Mouse (Mus musculus) lung, postnatal 4 days (tissue): ENCODE measurements at regions not wholly inside any gene's neighbourhood (a gene's known extent, or its start where the extent isn't known, plus 50 kb on each side); places are given as distances from the start of the nearest gene placed in this dataset.
"Not testable (repeated sequence)": the region's sequence is repeated elsewhere in the genome, so short reads cannot be mapped to it uniquely, and the experiment has no call there.

ENCODE experiments used
- DNase-seq, 2 experiments: peaks; one replicate each; pipeline ENCODE4 v3.0.0; 2021

DNA sequence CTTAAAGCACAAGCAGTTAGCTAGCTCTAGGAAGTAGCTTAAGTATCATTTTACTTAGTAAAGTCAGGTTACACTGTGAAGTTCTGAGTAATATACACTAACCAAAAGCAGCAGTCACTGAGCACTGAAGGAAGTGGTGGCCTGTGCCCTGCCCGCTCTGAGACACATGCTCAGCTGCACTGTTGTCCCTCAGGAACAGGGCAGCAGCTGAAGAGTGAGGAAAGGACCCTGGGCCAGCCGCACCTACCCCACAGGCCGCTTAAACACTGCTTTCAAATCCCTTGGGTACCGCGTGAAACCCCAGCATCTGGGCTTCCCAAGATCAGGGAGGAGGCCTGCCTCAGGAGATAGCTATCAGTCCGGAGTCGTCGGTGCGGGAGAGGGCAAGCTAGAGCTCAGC is 385.1 kb downstream of the Gm8797 start:
- DNase-seq: not testable (repeated sequence)

DNA sequence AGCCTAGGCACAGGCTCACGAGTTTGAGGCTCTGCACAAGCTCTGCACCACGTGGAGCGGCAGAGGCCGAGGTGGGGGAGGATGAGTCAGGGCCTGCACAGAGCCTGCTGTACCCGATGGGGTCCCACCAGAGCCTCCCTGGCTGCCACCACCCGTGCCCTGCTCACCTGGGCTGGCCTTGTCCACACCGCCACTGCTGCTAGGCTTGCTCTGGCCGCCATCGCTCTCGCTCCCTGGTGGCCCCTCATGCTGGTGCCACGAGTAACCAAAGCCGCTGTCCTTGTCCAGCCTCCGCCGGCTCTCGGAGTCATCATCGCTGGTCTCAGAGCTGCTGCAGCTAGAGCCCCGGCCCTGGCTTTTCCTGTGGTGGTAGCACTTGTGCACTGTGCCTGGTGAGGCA is 386.8 kb downstream of the Gm8797 start:
- no peak for DNase-seq

DNA sequence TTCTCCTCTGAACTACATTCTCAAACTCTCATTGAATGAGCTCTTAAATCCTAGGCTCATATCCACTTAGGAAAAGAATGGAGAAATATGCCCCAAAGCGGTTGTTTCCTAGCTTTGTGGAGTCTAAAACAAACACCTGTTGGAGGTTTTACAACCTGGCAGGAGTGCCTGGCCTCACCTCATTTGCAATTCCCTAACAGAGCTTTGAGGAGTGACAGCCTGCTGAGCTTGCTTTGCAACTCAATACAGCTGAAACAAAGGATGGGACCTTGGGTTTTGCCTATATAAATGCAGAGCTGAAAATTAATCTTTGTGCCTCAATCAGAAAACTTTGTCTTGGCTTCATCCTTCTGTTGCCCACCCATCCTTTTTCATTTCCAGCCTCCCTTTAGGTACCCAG is 423.2 kb downstream of the Gm8797 start:
- DNase-seq: no peak

DNA sequence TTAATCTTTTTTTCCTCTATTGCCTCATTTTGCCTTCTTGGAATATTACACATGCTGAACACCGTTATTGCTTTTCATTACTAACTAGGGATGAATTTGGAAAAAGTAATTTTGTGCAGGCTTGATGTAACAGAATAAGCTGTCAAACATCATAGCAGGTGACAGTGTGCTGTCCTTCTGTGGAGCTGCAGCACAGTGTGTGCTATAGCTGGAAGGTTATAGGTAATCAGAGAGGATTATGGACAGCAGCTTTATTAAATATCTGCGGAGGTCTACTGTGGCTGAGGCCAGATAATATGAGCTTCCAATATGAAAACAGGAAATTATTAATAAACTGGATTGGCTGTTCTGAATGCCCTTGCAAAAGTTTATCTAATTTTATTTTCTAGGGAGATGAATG is 431.9 kb downstream of the Gm8797 start:
- DNase-seq: no peak

DNA sequence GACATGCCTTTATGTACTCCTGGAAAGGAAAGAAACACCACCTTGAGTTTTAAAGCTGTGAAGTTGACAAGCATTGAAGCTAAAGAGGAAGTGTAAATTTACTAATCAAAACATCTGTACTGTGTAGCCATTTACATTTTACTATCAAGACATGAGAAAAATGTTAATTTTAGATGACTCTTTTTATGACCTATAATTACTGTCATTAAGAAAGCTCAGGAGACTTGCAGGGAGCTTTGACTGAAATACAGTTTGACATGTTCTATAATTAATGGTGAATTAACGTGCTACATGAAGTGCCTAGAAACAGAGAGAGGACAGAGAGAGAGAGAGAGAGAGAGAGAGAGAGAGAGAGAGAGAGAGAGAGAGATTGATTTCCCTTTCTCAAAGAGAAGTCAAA is 432.8 kb downstream of the Gm8797 start:
- no peak for DNase-seq

DNA sequence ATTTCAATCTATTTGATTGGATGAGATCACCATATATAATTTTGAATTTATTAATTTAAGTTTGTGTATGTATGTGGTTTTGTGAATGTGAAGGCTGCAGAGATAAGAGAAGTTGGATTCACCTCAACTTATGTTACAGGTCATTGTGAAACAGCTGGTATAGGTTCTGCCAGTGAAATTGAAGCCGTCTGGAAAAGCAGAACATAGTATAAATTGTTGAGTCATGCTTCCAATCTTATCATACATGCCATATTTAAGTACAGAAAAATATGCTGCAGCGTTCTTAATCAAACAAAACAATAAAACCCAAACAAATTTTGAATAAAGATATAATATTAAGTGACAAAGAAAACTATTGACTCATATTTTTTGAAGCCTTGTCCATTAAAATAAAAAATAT is 415.6 kb downstream of the 1700008P02Rik start:
- no peak for DNase-seq

DNA sequence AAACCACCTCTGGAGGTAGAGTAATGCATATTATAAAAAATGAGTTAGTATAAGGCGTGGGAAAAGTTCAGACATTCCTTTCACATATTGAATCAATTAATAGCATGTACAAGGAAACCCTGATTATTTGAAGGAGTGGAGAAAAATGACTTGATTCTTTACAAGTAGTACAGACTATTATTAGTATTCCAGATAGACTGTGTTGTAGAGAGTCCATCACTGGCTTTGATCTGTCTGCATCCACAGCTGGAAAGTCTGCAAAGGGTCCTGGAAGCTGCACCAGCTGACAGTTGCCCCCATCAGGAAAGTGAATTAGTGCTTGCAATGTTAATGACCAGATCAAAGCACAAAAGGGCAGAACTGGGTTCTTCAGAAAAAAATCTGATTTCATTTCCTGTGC is 391.6 kb downstream of the 1700008P02Rik start:
- DNase-seq: no peak
